Mouse (Mus musculus) gonadal fat pad, adult 2 months (tissue): ENCODE measurements around the gene Runx2. TPM values are rescaled to one million over a fixed set of nuclear protein-coding genes. Genes with fewer than 3 reads are reported as not detected.

Experiments used
- DNase-seq: peaks from one replicate; pipeline ENCODE4 v3.0.0-alpha.2; 2012; ENCODE audit warnings: low read depth
- polyA plus RNA-seq: library from polyadenylated mRNA; depleted of rRNA; stranded (reverse); fragments of >200 nt; gene quantifications from 2 replicates; pipeline ENCODE4 v1.2.3, GENCODE M21; 2012

Runx2 gene
- polyA plus RNA-seq, 1 experiment: 10.5 TPM

DNA sequence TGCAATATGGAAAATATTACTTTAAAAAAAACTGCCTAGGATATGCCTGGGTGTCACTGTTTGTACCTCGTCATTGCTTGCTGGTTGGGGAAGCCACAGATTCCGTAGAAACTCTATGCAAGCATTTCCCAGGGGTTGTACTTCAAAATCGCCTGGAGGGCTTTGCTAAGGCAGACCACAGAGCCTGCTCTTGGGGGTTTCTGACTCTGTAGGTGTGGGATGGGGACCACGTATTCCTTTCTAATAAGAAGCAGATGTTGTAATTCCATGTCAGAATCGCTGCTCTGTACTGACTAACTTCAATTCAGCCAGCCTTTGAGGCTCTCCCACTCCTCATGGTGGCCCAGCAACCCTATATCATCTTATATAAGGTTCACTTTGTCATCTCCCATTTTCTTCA is 46.1 kb downstream of the Runx2 start:
- DNase-seq: no peak

GRCm38 (mm10) chr17:44767375-44767774 is 47.2 kb downstream of the Runx2 start:
- DNase-seq: no peak

- DNase-seq: no peak
Observed at GRCm38 (mm10) chr17:44766975-44767374, 47.6 kb downstream of the Runx2 start.

DNA sequence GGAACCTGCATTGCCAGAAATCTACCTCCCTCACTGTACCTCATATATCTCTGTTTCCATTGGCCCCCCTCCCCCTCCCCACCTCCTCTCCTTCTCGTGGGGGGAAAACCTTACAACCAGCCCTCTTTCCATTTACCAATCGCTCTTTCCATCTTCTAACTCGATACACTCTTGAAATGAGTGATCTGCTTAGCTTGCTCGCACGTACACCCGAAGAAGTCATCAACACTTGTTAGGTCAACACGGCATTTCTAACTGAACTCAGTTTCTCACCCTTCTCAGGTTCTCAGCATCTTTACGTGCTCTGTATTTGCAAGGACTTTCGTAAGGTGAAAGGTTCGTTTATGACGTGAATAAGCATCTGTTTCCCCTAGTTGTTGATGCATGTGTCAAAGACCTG is 48.3 kb downstream of the Runx2 start:
- DNase-seq: no peak

GRCm38 (mm10) chr17:44745378-44745777 is 69.2 kb downstream of the Runx2 start:
- DNase-seq: no peak

GRCm38 (mm10) chr17:44743780-44744179 is 70.8 kb downstream of the Runx2 start:
- no peak for DNase-seq

- no peak for DNase-seq
Observed at GRCm38 (mm10) chr17:44742246-44742645, 72.4 kb downstream of the Runx2 start.

DNA sequence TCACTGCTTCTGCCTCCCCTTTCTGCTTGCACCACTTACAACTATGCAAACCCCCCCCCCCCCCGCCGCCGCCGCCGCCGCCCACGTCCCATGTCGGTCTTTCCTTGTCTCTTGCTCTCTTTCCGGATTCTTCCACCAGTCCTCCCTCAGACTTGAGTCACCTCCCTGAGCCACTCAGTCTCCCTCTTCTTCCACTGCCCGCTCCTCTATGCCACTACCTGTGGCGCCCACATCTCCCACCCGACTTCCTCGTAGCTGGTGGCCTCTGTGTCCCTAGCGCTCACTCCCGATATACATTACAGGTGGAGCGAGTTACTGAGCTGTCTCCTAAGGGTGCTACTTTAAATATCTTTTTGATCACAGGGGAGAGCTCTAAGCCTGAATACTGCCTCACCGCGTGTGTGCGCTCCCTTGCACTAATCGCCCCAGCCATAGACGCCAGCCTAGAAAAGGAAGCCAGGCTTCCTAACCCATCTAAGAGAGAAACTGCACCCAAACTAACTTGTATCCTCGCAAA is 76.4 kb downstream of the Runx2 start:
- no peak for DNase-seq

DNA sequence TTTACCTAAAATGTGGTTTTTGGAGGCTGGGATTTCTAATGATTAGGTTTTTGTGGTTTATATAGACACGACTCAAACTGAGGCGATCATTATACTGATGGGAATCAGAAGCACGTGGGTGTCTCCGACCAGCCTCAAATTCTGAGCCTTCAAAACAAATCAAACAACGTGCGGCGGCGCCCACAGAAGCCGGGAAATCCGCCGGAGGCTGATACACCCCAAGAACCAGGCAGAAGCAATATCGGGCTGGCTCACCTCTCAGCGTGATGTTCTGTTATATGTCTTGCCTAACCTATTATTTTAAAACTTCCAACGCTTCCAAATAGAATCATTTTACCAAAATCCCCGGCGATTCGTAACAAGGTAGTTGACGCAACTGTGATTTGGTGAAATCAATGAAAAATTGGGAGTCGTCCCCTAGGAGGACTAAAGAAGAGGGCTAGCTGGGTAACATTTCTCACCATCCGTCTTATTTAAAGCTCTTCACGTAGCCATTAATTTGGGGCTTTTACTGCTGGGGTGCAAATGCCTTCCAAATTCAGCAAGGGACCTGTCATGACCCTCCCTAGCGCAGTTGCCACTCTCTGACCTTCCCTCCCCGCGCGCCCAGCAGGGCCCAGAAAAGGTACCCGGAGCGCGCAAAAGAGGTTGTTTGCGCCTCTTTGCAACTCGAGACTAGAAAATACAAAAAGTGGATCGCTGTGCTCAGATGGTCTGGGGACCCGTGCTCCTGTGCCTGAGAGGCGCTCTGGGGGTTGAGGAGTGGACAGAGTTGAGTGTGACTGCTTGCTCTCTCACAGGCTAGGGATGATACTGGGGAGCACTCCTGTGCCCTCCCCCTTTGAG is 77.1 kb downstream of the Runx2 start:
- no peak for DNase-seq

DNA sequence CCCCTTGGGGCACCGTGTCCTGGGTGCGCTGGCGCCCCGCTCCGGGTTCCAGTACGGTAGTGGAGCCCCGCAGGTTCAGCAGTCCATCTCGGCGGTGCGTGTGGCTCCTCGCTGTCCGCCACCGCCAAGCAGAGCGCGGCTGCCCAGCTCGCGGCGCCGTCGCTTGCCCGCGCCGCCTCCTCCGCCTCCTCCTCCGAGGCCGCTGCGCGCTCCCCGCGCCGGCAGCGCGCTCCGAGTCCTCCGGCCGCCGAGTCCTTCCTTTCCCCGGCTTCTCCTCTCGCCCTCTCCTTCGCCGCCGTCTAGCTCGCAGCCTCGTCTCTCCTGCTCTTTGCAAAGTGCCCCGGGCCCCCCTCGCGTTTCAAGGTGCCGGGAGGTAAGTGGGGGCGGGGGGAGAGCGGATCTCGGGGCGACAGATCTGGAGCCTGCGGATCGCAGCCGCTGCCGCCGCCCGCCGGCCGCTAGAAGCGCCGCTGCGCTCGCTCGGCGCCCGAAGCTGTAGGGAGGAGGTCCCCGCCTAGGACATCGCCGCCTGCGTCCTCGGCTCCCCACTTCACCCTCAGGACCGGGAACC is 78.5 kb downstream of the Runx2 start:
- DNase-seq: no peak

- no peak for DNase-seq
Observed at GRCm38 (mm10) chr17:44735223-44735990, 79.2 kb downstream of the Runx2 start.

DNA sequence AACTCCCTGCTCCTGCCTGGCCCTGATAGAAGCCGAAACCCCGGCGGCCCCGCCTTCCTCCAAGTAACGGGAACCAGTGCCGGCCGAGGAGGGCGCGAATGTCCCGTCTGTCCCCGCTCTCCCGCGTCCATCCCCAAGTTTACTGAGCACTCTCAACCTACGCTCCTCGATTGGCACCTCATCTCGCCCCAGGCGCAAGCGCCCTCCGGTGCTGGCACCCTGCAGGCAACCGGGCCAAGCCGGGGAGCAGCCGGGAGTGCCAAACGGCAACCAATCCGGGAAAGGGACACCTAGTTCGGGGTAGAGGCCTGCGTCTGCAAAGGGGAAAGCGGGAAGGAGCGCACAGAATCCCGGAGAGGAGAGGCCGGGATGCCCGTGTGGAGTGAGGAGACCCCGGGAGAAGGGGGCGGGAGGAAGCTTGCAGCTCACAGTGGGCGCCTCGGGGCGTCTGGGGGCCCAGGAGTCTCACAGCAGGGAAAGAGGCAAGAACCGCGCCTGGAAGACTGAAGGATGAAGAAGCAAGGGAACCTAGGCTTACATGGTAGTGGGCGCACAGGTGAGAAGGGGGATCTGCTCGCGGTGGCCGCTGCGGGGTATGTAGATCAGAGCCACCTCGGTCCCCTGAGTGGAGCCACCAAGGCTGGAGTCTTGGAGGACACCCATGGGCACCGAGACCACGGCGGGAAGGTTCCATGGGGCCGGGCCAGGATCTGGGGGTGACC is 79.9 kb downstream of the Runx2 start:
- DNase-seq: no peak

- DNase-seq: no peak
Observed at GRCm38 (mm10) chr17:44733544-44734310, 80.9 kb downstream of the Runx2 start.

GRCm38 (mm10) chr17:44728464-44728863 is 86.1 kb downstream of the Runx2 start:
- DNase-seq: no peak

- DNase-seq: no peak
Observed at GRCm38 (mm10) chr17:44727675-44728074, 86.9 kb downstream of the Runx2 start.

DNA sequence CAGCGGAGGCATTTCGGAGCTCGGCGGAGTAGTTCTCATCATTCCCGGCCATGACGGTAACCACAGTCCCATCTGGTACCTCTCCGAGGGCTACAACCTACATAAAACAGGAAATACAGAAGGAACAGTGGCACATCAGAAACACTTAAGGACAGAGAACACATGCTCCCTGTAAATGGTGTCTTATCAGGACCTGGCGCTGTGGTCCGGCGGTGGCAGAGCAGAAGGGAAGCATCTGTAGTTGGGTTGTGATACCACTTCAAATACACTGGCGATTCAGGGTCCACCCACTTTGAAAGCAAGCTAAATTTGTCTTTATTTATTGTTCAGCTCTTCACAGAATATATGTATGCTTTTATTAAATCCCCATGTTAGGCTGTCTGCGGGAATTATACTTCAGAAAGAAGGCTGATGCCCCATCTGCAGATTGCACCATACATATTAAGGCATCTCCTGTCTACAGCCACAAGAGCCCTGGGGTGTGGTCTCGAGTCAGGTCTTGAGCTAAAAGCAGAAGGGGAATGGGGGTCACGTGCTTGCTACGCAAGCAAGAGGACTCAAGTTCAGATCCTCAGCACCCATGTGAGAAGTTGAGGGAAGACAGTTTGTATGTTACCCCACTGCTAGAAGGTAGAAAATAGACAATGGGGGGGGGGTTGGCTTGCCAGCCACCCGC is 89.7 kb downstream of the Runx2 start:
- no peak for DNase-seq

DNA sequence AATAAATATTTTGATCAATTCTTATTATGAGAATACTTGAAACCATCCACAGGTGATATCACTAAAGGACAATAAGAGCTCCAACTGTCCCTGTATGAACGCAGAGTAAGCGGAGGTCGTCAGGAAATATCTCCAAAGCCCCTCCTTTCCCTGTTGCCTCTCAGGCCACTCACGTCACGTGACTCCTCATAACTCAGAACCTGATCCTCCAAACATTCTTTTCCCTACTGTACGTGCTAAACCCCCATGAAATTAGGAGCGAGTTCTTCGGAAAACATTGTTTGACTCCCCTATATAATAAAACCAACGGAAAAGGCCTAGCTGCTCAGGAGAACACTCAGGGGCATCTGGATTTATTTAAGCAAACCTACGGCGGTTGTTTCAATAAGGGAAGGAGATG is 90.3 kb downstream of the Runx2 start:
- DNase-seq: no peak

DNA sequence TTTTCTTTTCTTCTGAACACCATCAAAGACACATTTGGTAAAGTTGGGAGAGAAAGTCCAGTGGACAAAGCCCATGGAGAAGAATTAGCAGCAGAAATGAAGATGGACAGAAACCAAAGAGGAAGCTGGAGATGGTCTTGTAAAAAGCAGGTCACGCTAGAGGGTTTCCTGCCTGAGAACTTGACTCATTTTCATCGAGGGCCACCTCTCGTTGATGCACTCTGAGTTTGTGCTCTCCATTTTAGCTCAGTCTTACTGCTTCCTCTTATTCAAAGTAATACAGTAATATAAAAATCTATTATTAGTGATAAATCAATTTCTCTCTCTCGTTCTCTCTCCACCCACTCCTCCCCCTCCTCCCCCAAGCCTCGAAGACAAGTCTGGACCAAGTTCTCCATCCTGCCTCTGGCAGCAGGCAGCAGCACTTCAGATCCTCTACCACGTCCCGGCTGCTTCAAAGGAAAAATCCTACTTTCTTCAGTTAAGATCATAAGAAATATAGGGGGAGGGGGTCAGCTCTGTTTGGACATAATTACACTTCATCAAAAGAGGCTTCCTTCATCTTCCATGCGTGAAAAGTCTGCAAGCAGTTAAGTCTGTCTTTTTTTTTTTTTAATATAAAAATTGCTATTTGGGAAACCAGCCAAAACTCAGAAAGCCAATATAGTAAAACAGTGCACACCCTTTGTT is 92.3 kb downstream of the Runx2 start:
- no peak for DNase-seq

DNA sequence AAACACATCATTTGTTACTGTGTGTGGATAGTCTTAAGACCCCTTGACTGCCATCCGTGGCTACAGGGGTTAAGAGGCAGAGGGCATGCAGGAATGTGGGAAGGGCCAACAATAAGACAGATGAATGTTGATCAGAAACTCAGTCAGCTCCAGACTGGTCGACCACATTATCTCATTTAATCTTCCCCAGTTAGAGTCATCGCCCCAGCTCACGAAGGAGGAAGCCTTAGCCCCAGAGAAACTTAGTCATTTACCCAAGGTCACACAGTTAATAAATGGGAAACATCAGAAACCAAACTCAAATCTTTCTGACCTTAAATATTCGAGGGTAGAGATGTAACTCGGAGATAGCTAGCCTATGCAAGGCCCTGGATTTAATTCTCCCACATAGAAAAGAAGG is 96.0 kb downstream of the Runx2 start:
- no peak for DNase-seq

DNA sequence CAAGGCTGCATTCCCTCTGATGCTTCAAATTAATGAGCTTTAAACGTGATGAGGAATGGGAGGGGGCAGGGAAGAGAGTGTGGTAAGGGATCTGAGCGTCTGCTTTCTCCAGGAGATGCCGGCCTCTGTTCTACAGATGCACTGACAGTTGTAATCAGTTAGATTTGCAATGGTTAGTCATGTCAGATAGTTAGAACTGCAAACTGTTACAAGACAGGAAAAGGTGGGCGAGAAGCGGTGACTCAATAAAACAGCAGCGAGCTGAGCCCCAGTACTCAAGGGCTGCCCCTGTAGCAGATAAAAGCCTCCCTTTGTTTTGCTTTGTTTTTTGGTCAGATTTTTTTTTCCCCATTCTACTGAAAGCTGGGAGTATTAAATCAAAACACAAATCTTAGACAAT is 96.6 kb downstream of the Runx2 start:
- DNase-seq: no peak
